Mouse (Mus musculus) liver, adult 2 months (tissue): ENCODE measurements at regions not wholly inside any gene's neighbourhood (a gene's known extent, or its start where the extent isn't known, plus 50 kb on each side); places are given as distances from the start of the nearest gene placed in this dataset.

ENCODE experiments used
- CTCF ChIP-seq: fragments of 200-500 bp; IDR thresholded peaks from 2 replicates; pipeline ENCODE4 v1.5.1; 2011; ENCODE audit warnings: low read depth, low read length, control low read depth
- POLR2A ChIP-seq: fragments of 200-500 bp; IDR thresholded peaks from 2 replicates; pipeline ENCODE4 v1.6.1; 2011; ENCODE audit warnings: low read length, control low read depth; ENCODE audit not compliant: insufficient read depth; ENCODE audit errors: extremely low read depth

GRCm38 (mm10) chr5:97632791-97633190 lies 176.0 kb upstream of the Gk2 start:
- no peak for TF ChIP-seq CTCF
- no peak for TF ChIP-seq POLR2A
